Mouse (Mus musculus) ES-E14 (cell line): ENCODE results near the gene Phf21a. TPM values are rescaled to one million over a fixed set of nuclear protein-coding genes. Genes with fewer than 3 reads are reported as not detected.

Experiments
- DNase-seq: peaks from one replicate; pipeline ENCODE4 v3.0.0-alpha.2; 2013; ENCODE audit warnings: low read depth, low spot score
- H3K27ac ChIP-seq: 2 replicates; pipeline ENCODE4 v1.5.1; 2012; ENCODE audit warnings: low read depth, mild to moderate bottlenecking, low read length, moderate library complexity, mixed read lengths; ENCODE audit not compliant: poor library complexity, insufficient read depth, severe bottlenecking
- H3K36me3 ChIP-seq: 2 replicates; pipeline ENCODE4 v1.6.1; 2012; ENCODE audit warnings: mild to moderate bottlenecking, low read length, moderate library complexity, mixed read lengths; ENCODE audit not compliant: control insufficient read depth, poor library complexity, insufficient read depth, severe bottlenecking
- H3K4me1 ChIP-seq, 2 experiments: fragments of 150-350 bp in 1 of 2; sonication (generic) in 1 of 2; 2 replicates each; pipeline ENCODE4 v1.6.1; 2012; ENCODE audit warnings: low read length in 2 of 2, mild to moderate bottlenecking in 1 of 2, mixed read lengths in 1 of 2; ENCODE audit not compliant: control insufficient read depth in 2 of 2, insufficient read depth in 2 of 2, poor library complexity in 1 of 2
- H3K4me3 ChIP-seq, 2 experiments: fragments of 150-350 bp in 1 of 2; sonication (generic) in 1 of 2; 2 replicates each; pipeline ENCODE4 v1.5.1; 2012; ENCODE audit warnings: low read length in 2 of 2, low read depth in 1 of 2, mild to moderate bottlenecking in 1 of 2, mixed read lengths in 1 of 2; ENCODE audit not compliant: insufficient read depth in 1 of 2, poor library complexity in 1 of 2, severe bottlenecking in 1 of 2
- H3K9ac ChIP-seq: 2 replicates; pipeline ENCODE4 v1.6.1; 2012; ENCODE audit warnings: low read depth, mild to moderate bottlenecking, low read length, mixed read lengths; ENCODE audit not compliant: poor library complexity, insufficient read depth, severe bottlenecking
- H3K9me3 ChIP-seq: fragments of 150-350 bp; sonication (generic); 2 replicates; pipeline ENCODE4 v1.6.1; 2012; ENCODE audit warnings: low read depth, mild to moderate bottlenecking, low read length; ENCODE audit not compliant: control insufficient read depth, insufficient read depth
- CHD2 ChIP-seq: IDR thresholded peaks from 2 replicates; pipeline ENCODE4 v1.6.1; 2014; ENCODE audit warnings: mild to moderate bottlenecking, low read depth, low read length, inconsistent platforms
- HCFC1 ChIP-seq: IDR thresholded peaks from 2 replicates; pipeline ENCODE4 v1.6.1; 2012; ENCODE audit warnings: low read length, inconsistent platforms, borderline replicate concordance; ENCODE audit not compliant: insufficient read depth
- MAFK ChIP-seq: IDR thresholded peaks from 2 replicates; pipeline ENCODE4 v1.6.1; 2014; ENCODE audit warnings: mild to moderate bottlenecking, low read depth, low read length, inconsistent platforms; ENCODE audit not compliant: insufficient read depth
- ZC3H11A ChIP-seq: IDR thresholded peaks from 2 replicates; pipeline ENCODE4 v1.6.1; 2012; ENCODE audit warnings: low read depth, mild to moderate bottlenecking, inconsistent platforms, low read length, borderline replicate concordance
- ZNF384 ChIP-seq: IDR thresholded peaks from 2 replicates; pipeline ENCODE4 v1.6.1; 2012; ENCODE audit warnings: low read depth, low read length, inconsistent platforms
- in situ Hi-C, 2 experiments: fragments of 600-800 bp; cut with MboI; formaldehyde crosslinking; loops; one replicate each; pipeline ENCODE4 v1.15.1; 2025; ENCODE audit warnings: low sequenced_read_pairs in 2 of 2, inconsistent platforms in 1 of 2; ENCODE audit not compliant: unreplicated experiment in 2 of 2
- total RNA-seq: library from RNA; depleted of rRNA; stranded (reverse); fragments of 300-350 nt; gene quantifications from 2 replicates; pipeline ENCODE4 v1.2.3, GENCODE M21; 2012

Gene Phf21a
- total RNA-seq, 1 experiment: 23.5 TPM

GRCm38 (mm10) chr2:92367383-92368029 lies 274.6 kb downstream of the Phf21a start:
- H3K4me3 ChIP-seq: peak overlapping the region in 1 of 2 experiments; percentile 50; a peak in 2 of 4 replicates
- DNase-seq: no peak
- H3K9ac ChIP-seq: no peak overlapping the region
- H3K36me3 ChIP-seq: peaks cover 17% of the 10 kb centered on the region; the same call in 1 of the 2 replicates
- H3K27ac ChIP-seq: no peak overlapping the region
- in situ Hi-C loops: no loop called here
- peaks cover 2 to 27% of the 10 kb centered on the region in 2 experiments; a peak in 3 of 4 replicates for H3K4me1 ChIP-seq
- no peak for TF ChIP-seq MAFK
- TF ChIP-seq ZC3H11A: no peak
- TF ChIP-seq HCFC1: no peak
- no peak for TF ChIP-seq CHD2
- no peak for TF ChIP-seq ZNF384
- no peaks in the 10 kb centered on the region for H3K9me3 ChIP-seq

- peaks cover 4 to 34% of the 10 kb centered on the region in 2 experiments; a peak in 3 of 4 replicates for H3K4me1 ChIP-seq
- in situ Hi-C loops: no loop called here
- peak overlapping the region; percentile 69 for H3K9ac ChIP-seq
- no peak overlapping the region for H3K27ac ChIP-seq
- no peak for TF ChIP-seq ZNF384
- no peak for TF ChIP-seq HCFC1
- TF ChIP-seq ZC3H11A: no peak
- no peak for TF ChIP-seq CHD2
- TF ChIP-seq MAFK: no peak
- H3K4me3 ChIP-seq: peak overlapping the region; percentile 68 to 84
- no peak for DNase-seq
- peaks cover 11% of the 10 kb centered on the region; the same call in 1 of the 2 replicates for H3K36me3 ChIP-seq
- H3K9me3 ChIP-seq: no peaks in the 10 kb centered on the region
Measured at GRCm38 (mm10) chr2:92370375-92370774, 277.5 kb downstream of the Phf21a start.

- H3K4me1 ChIP-seq: peaks cover 4 to 36% of the 10 kb centered on the region in 2 experiments; a peak in 3 of 4 replicates
- in situ Hi-C loops: no loop called here
- peak overlapping the region; percentile 16; the same call in 1 of the 2 replicates for H3K27ac ChIP-seq
- TF ChIP-seq HCFC1 (no peak), CHD2 (no peak), ZC3H11A (no peak), MAFK (no peak), ZNF384 (no peak)
- peak overlapping the region; percentile 69 for H3K9ac ChIP-seq
- peak; percentile 91 for DNase-seq
- peak overlapping the region; percentile 68 to 84 for H3K4me3 ChIP-seq
- no peaks in the 10 kb centered on the region for H3K9me3 ChIP-seq
- peaks cover 3% of the 10 kb centered on the region; the same call in 1 of the 2 replicates for H3K36me3 ChIP-seq
Measured at GRCm38 (mm10) chr2:92370821-92371805, 278.2 kb downstream of the Phf21a start.

- H3K4me1 ChIP-seq: peaks cover 2 to 35% of the 10 kb centered on the region in 2 experiments; a peak in 3 of 4 replicates
- no peaks in the 10 kb centered on the region for H3K36me3 ChIP-seq
- H3K9ac ChIP-seq: no peak overlapping the region
- no peak overlapping the region for H3K4me3 ChIP-seq
- no peaks in the 10 kb centered on the region for H3K9me3 ChIP-seq
- in situ Hi-C loops: no loop called here
- peak overlapping the region; percentile 16; the same call in 1 of the 2 replicates for H3K27ac ChIP-seq
- peak; percentile 64 for DNase-seq
- TF ChIP-seq MAFK (no peak), ZC3H11A (no peak), ZNF384 (no peak), HCFC1 (no peak), CHD2 (no peak)
Measured at GRCm38 (mm10) chr2:92371971-92372690, 279.2 kb downstream of the Phf21a start.
